Mouse (Mus musculus): ENCODE results near the gene Bbs9. TPM values are rescaled to one million over a fixed set of nuclear protein-coding genes. Genes with fewer than 3 reads are reported as not detected.

Gene Bbs9
- total RNA-seq, 2 experiments from 2014 or later: 26.8 to 31.2 TPM

DNA sequence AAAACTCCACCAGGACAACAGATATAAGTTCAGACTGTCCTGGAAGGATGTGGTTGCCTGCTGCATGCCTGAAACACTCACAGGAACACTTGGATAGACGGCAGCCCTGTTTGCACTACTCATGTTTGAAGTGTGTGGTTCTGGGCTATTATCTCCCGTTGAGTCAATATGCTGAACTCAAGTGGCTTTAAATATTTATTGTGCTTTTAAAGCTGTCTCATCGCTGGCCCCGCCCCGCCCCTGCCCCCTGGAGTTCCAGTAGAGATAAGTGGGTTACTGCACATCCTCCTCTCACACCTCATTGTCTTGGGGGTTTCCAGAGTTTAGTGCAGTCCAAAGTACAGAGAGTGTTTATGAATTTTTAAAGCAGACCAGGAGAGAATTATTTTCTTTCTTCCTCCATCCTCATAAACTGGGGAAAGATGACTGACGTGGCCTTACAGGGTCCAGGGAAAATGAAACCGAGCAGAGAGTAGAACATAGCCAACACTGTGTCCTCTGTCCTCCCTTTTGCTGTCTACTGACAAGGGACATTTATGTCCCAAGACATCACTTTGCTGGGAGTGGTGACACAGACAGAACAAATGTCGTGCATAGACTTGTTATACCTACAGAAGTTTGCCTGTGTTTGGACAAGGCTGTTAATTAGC is 242.8 kb downstream of the Bbs9 start:
- intact Hi-C loops (cut with DNase I): no loop called here
- DNase-seq: no peak

DNA sequence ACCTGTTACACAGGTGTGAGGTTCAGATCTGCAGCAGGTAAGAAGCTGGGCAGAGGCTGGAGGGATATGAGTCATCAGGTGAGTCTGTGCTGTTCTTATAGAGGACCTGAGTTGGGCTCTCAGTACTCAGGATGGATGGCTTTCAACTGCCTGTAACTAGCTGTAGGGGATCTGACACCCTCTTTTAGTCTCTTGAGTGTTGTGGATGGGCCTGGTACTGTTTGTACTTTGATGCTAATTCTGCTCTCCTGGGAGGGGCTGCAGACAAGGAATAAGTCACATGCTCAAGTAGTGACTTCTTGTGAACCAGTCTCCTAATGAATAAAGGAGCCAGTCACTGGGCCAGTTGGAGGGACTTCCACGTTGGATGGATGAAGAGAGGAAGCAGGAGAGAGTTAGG is 257.1 kb downstream of the Bbs9 start:
- intact Hi-C loops (cut with DNase I): no loop called here
- DNase-seq: no peak

DNA sequence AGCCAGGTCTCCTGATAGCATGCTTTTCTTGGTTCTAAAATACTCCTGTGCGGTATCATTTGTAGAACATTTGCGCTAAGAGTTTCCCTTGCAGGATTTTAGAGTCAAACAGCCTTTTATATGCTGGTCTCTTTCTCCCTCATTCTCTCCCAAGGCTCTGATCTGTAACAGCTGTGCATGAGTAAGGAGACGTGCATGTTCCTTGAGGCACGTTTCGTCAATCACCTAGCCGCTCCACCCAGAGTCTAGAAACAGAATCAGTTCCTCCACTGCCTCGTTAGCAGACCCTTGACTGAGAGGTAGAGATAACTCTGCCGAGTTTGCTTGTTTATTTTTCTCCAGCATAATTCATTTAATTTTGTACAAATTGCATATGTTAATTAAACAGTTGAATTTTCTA is 259.4 kb downstream of the Bbs9 start:
- DNase-seq: no peak
- intact Hi-C loops (cut with DNase I): no loop called here

DNA sequence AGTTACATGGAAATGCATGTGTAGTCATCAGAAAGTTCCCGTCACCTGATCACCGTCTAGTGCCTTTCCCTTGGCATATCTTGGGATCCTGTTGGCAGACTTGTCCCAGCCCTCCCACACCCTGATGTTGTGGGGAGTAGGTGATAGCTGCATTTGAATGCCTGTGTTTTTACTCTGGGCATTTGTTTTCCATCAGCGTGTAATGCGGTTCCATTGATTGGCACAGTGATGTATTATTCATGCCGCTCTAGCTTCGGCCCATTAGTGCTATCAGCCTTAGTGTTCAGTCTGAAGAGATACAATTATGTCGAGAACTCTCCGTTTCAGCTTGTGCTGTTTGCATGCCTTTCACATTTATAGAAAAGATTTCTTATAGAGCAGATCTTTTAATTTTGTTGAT is 259.9 kb downstream of the Bbs9 start:
- no peak for DNase-seq
- intact Hi-C loops (cut with DNase I): no loop called here

DNA sequence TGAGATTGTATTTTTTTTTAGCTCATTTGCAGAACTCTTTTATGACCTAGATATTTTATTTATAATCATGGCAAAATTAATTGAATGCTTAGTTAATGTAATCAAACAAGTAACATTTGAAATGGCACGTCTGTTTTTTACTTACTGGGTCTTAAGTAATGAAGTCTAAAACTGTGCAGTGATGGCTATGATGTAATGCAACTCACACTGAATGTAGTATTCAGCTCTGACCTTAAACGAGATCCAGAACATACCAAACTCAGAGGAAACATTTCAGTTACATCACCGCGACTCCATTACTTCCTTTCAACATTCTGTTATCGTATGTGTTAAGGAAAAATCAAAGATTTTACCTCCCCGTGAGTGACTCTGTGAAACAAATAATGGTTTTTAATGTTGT is 262.4 kb downstream of the Bbs9 start:
- intact Hi-C loops (cut with DNase I): no loop called here
- DNase-seq: no peak

DNA sequence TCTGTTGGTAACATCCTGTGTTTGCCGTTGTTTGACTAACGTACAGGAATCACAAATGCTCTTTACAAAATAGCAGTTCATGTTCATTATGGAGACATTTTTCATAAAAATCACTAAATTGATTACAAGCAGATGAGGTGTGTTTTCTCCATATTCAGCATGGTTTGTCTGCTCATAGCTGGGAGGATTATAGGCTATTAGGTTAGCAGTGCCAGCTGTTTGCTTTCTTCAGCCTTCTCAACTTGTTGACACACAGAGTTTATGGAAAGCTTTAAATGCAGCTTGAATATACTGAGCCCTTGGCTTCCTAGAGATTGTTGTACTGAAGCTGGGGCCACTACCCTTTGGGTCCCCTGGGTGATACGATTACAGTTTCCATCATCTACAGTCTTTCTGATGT is 263.3 kb downstream of the Bbs9 start:
- intact Hi-C loops (cut with DNase I): no loop called here
- no peak for DNase-seq

DNA sequence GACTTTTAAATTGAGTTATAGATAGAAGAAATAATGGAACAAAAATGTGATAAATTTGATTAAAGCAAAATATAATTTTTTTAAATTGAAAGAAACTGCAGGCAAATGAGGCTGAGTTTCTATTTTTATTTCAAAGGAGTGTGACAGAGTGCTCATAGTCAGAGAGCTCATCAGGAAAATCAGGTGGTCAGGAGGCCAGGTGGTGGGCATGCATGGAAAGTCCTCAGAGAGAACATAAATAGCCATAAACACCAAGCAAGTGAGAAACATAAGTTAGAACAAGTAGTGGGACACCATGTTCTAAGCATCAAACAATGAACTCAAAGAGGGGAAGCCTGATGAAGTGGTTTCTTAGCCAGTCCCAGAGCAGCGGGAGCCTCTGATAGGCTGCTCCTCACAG is 266.5 kb downstream of the Bbs9 start:
- no peak for DNase-seq
- intact Hi-C loops (cut with DNase I): no loop called here

DNA sequence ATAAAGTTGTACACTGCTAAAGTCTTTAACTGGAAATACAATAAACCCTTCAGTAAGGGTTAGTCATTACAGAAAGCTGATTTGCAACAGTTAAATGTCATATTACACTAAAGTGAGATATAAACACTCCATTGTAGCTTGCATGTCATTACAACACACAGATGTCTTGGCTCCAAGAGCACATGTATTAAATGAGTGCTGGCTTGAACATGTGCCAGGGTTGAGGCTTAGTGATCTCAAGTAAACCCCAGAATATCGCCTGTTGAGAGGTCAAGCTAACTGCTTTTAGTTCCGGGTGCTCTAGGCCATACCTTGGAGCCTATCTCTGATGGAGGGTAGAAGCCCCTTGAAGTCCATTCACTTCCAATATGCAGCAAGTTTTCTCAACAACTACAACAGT is 273.1 kb downstream of the Bbs9 start:
- intact Hi-C loops (cut with DNase I): no loop called here
- DNase-seq: peak; percentile 20

DNA sequence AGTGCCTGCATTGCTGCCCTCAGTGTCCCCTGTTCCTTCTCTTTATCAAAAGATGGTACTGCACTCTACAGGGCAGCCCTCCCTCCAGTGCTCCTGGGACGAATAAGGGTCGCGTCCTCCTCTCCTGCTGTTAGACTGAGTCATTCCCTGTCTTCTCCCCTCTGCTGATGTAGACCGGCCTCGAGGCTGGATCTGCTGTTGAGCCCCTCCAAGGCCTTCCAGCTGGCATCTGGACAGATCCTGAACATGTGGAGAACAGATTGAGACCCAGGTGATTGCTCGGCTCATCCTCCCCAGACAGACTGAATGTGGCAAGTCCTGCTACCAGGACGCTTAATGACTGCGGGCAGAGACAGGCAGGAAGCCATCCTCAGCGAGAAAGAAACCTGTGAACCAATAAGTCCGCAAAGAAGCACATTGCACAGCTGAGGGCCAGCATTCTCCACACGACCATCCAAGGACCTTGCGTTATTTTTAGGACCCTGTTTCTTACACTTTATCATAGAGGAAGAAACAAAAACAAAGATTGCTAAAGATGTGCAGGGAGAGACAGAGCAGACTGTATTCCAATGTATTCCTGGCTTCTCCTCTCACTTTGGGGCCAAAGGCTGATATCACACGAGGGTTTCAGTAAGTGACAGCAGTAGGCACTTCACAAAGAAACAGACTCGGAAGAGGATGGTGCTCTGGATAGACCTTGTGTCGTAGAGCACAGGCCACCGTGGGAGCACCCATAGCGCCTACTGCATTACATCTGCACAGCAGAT is 275.4 kb downstream of the Bbs9 start:
- peak; percentile 58 for DNase-seq
- intact Hi-C loops (cut with DNase I): no loop called here

DNA sequence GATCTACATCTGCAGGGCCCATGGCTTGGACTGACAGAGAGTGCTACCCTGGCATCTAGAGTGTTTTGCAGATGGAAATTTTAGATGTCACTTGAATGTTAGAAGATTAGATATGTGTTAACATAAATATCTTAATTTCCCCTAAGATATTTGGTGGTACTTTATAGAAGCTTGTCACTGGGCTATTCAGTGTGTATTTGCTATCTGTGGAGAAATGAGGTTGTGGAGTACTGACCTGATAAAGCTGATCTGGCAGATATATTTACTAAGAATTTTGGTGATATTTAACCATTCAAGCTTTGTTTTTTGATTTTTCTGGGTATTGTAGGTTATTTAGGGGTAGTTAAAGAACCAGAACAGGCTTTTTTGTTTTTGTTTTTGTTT is 276.0 kb downstream of the Bbs9 start:
- intact Hi-C loops (cut with DNase I): no loop called here
- no peak for DNase-seq

DNA sequence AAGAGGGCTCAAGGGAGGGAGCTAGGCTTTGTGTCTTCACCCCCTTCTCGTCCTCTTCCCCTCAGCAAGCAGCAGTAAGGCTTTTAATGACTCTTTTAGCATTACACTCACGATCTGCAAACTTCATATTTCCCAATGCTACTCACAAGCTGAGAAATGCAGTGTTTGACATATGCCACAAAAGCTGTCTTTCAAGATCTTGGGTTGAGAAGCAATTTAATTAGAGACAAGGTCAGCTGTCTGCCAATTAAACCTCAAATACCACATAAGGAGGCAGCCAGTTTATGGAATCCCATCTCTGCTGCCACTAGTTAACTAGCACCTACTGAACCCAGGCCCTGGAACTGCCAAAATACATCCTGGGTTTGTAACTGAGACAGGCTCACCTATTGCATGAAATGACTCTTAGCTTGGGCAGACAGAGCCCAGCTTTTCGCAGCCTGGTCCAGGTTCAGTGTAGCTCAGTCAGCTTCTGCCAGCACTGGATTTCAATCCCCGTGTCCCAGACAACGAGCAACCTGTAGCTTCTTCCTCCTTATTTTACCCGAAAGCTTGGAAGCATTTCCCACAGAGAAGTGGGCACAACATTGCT is 278.7 kb downstream of the Bbs9 start:
- no peak for DNase-seq
- intact Hi-C loops (cut with DNase I): no loop called here

DNA sequence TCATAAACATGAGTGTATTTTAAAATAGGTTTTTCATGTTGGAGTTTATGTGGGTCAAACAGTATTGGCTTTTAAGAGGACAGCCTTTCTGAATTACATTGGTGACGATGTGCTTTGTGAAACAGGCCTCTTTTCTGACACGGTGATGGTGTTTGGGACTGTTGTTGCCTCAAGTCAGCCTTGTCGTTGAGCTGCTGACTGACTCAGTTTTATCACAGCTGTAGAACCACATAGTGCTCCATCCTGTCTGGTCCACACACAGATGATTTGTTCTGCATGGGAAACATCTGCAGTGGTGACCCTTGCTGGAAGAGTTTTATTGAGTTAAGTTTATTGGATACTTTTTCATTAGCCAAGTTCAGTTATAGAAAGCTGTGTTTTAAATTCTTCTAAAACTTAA is 283.0 kb downstream of the Bbs9 start:
- intact Hi-C loops (cut with DNase I): no loop called here
- DNase-seq: no peak

DNA sequence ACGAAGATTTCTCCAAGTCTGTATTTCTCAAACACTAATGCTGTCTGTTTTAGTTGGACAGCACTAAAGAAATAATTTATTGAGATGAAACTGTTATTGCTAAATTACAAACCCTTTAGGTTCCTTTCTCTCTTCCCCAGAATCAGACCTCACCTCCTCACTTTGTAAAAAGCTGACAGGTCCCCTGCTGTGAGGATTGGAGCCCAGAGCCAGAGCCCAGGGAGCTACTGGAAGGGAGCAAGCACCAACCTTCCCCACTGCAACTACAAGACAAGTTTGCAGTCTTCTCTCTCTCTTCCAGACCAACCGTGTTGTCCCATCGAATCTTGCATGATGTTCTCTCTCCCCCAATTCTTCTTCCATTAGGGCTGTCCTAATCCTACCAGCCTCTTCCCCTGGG is 283.7 kb downstream of the Bbs9 start:
- DNase-seq: no peak
- intact Hi-C loops (cut with DNase I): no loop called here

DNA sequence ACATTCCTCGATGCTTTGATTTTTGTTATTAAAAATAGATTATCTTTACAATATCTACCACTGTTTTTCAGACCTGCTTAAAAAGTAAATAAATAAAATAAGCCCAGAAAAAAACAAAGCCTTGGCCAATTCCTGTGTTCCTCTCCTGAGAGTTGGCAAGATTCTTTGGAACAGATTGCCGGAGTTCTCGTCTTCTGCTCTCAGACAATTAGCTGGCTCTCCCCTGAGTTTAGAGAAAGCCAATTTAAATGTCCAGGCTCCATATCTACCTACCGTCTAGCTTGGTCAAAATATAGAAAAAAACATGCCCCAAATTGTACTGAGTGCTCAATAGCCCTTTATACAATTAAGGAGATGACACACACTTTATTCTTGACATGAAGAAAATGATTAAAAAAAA is 284.9 kb downstream of the Bbs9 start:
- DNase-seq: no peak
- intact Hi-C loops (cut with DNase I): no loop called here

DNA sequence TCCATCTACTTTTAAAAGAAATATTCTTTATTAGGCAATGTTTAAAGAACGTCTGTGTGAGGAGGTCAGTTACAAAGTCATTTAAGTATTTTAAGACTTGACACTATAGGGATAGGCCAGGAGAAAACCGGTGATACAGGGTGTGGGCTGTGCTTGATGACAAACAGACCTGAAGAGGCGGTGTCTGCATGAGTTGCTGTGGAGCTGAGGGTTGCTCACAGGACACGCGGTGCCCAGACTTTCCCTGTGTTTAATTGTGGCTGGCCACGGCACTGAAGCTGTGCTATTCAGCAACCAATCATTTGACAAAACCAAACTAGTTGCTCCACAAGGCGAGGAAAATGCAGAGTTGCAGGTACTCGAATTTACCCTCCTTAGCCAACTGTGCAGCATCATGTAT is 286.0 kb downstream of the Bbs9 start:
- no peak for DNase-seq
- intact Hi-C loops (cut with DNase I): no loop called here

DNA sequence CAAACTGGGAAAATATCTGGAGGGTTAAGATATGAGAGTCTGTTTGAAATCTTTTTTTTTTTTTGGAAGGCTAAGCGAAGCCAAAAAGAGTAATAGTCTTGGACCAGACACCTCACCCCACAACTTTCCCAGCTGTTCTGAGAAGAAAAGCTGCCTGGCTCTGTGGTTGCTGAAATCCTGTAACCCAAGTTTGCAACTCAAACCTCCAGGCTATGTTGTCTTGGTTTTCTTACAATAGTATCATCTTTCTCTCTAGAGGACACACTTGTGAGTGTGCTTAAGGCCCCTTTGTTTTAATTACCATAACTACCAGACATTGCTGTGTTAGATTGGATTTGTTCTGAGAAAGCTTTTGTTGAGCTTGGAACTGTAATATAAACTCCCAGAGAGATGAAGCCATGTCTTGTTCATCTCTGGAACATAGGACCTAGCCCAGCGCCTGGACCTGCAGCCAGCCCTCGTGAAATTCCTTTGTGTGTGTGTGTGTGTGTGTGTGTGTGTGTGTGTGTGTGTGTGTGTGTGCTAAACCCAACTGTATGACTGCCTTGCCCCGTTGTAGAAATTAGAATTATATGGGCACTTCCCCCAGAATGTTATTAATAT is 290.2 kb downstream of the Bbs9 start:
- intact Hi-C loops (cut with DNase I): no loop called here
- DNase-seq: no peak

DNA sequence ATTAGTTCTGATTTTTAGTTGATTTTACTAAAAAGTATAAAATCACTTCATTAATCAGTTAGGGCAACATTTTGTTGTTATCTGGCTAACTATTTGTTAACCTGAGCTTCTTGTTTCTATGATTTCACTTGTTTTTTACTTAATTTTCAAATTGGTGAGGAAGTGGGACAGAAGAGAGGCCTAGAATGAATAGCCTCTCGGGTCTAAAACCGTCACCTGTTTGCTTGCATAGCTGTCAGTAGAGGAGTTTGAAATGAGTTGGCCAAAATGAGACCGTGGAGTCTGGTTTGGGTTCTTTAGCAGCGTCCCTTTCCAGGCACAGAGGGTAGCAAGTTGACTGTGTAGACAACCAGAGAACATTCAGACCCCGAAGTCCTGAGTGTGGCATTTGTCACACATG is 291.6 kb downstream of the Bbs9 start:
- intact Hi-C loops (cut with DNase I): no loop called here
- no peak for DNase-seq

DNA sequence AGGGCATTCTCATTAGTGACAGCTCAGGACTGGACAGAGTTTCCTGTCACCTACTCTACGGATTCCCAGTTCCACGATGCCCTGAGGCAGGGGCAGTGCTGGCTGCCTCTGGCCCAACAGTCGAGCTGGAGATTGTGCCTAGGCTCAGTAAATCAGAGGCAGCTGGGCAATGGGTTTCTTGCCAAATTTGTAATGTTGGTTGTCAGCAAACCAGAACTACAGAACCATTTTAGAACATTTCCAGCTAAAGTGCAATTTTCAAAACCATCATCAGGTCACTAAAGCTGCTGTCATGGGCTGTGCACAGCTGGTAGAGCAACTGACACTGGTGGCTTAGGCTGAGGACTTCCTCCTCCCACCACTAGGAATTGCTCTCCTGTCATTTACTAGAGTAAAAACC is 292.3 kb downstream of the Bbs9 start:
- intact Hi-C loops (cut with DNase I): no loop called here
- no peak for DNase-seq

DNA sequence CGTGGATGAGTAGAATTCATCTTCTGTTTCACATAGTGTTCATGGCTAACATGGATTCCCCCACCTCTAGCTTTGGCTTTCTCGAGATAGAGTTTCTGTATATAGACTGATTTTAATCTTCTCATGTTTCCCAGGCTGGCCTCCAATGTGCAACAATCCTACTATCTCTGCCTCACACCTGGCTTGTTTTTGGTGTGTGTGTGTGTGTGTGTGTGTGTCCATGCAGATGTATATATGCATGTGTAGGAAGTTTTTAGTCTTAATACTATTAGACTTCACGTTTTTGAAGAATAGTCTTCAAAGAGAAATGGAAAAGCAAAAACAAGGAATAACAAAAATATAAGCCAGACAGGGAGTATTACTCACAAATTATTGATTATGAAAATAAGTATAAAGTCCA is 296.3 kb downstream of the Bbs9 start:
- intact Hi-C loops (cut with DNase I): no loop called here
- DNase-seq: no peak

DNA sequence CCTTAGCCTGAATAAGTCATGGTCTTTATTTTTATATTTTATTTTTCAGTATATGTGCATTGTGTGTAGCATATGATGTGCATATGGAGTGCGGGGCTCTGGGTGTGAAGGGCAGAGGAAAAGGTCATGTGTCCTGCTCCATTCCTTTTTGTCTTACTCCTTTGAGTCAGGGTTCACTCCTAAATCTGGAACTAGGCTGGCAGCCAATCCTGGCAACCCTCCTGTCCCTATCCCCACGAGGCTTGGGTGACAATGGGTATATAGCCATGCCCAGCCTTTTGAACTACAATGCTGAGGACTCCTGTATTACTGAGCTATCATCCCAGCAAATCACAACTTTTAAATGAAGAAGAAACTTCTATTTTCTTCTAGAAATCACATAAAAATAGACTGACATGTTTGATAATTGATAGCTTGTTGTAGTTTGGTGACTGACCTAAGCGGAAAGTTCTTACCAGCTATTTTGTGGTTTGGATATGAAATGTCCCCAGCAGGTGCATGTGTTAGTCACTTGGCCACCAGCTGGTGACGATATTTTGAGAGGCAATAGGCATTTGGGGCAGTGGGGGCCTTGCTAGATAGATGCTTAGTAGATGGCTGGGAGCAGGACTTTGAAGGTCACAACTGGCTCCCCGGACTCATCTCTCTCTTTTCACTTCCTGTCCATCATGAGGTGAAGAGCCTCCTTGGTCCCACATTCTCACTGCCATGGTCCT is 300.9 kb downstream of the Bbs9 start:
- DNase-seq: peak; percentile 4
- intact Hi-C loops (cut with DNase I): no loop called here

DNA sequence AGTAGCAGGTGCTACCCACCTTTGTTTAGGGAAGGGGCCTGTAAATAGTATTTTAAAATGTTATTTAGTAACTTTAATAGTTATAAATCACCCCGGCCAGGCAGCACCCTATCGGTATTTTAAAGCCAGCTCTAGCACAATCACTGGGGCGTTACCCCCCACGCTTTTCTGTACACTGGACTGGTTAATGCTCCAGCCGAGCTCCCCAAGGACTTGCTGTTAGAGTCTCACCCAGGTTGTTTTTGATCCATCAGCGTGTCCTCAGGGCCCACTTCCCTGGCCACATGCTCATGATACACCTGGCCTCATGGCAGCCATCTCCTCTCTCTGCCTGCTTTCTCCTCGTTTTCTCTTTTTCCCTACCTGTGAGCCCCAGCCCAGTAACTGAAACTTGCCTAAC is 301.9 kb downstream of the Bbs9 start:
- DNase-seq: no peak
- intact Hi-C loops (cut with DNase I): no loop called here

Data from left cerebral cortex, postnatal 4 days (tissue).